Mouse (Mus musculus) hindbrain, embryonic 14.5 days (tissue): ENCODE measurements at regions not wholly inside any gene's neighbourhood (a gene's known extent, or its start where the extent isn't known, plus 50 kb on each side); places are given as distances from the start of the nearest gene placed in this dataset.

Source experiments
- ATAC-seq: fragments of 200-750 bp; cut with Nextera tagmentation; 2 replicates; pipeline ENCODE4 v1.8.0; 2017; ENCODE audit warnings: moderate number of reproducible peaks, mild to moderate bottlenecking, moderate TSS enrichment, moderate library complexity; ENCODE audit not compliant: low FRiP score
- DNase-seq: peaks from one replicate; pipeline ENCODE4 v3.0.0-alpha.2; 2015; ENCODE audit warnings: low spot score
- H3K27ac ChIP-seq: fragments of 300-500 bp; sonication (generic); 2 replicates; pipeline ENCODE4 v1.5.1; 2014; ENCODE audit warnings: mild to moderate bottlenecking, moderate library complexity
- H3K27me3 ChIP-seq: fragments of 300-500 bp; sonication (generic); 2 replicates; pipeline ENCODE4 v1.6.1; 2014; ENCODE audit warnings: mild to moderate bottlenecking, low read length, mixed read lengths; ENCODE audit not compliant: control insufficient read depth, insufficient read depth
- H3K36me3 ChIP-seq: fragments of 300-500 bp; sonication (generic); replicated peaks from 2 replicates; pipeline ENCODE4 v1.6.1; 2014; ENCODE audit not compliant: control insufficient read depth, insufficient read depth
- H3K4me1 ChIP-seq: fragments of 300-500 bp; sonication (generic); replicated peaks from 2 replicates; pipeline ENCODE4 v1.6.1; 2014; ENCODE audit warnings: antibody characterized with exemption, low read length, mixed read lengths; ENCODE audit not compliant: control insufficient read depth, insufficient read depth
- H3K4me2 ChIP-seq: fragments of 300-500 bp; sonication (generic); replicated peaks from 2 replicates; pipeline ENCODE4 v1.6.1; 2014; ENCODE audit warnings: mild to moderate bottlenecking, moderate library complexity
- H3K4me3 ChIP-seq: fragments of 300-500 bp; sonication (generic); replicated peaks from 2 replicates; pipeline ENCODE4 v1.5.1; 2014; ENCODE audit warnings: mild to moderate bottlenecking, low read length
- H3K9ac ChIP-seq: fragments of 300-500 bp; sonication (generic); 2 replicates; pipeline ENCODE4 v1.6.1; 2014
- H3K9me3 ChIP-seq: fragments of 300-500 bp; sonication (generic); 2 replicates; pipeline ENCODE4 v1.6.1; 2016; ENCODE audit warnings: low read length; ENCODE audit not compliant: control insufficient read depth
- WGBS: fragments of 180-500 bp; shearing (Covaris S2); extraction: QIAGEN DNeasy Blood & Tissue Kit; methylation state at CpG from one replicate; pipeline ENCODE4 v1.1.7; 2014; 5-methylcytosine and 5-hydroxymethylcytosine counted together

GRCm38 (mm10) chr5:73782214-73783091 lies 131.3 kb downstream of the Spata18 start:
- ATAC-seq: no peak
- Histone ChIP-seq H3K9ac (no peak overlapping the region), H3K36me3 (no peaks in the 10 kb centered on the region), H3K4me1 (peaks cover 7% of the 10 kb centered on the region), H3K27me3 (no peaks in the 10 kb centered on the region), H3K27ac (0 out of 2 replicates have a peak overlapping the region, but pooled peaks have one; percentile 41), H3K9me3 (no peaks in the 10 kb centered on the region), H3K4me3 (no peak overlapping the region), H3K4me2 (no peak overlapping the region)
- WGBS: 61% methylated on average over 15 of the region's 15 CpGs
- no peak for DNase-seq

- no peaks in the 10 kb centered on the region for H3K27me3 ChIP-seq
- H3K36me3 ChIP-seq: no peaks in the 10 kb centered on the region
- no peak overlapping the region for H3K9ac ChIP-seq
- no peaks in the 10 kb centered on the region for H3K9me3 ChIP-seq
- no peak overlapping the region for H3K4me2 ChIP-seq
- H3K27ac ChIP-seq: no peak overlapping the region
- DNase-seq (no peak), ATAC-seq (no peak)
- H3K4me3 ChIP-seq: no peak overlapping the region
- 47% methylated on average over 5 of the region's 5 CpGs for WGBS
- H3K4me1 ChIP-seq: peaks cover 7% of the 10 kb centered on the region
Measured at GRCm38 (mm10) chr5:73787275-73787674, 136.1 kb downstream of the Spata18 start.

GRCm38 (mm10) chr5:73792216-73792615 lies 141.0 kb downstream of the Spata18 start:
- Histone ChIP-seq H3K27me3 (no peaks in the 10 kb centered on the region), H3K9me3 (no peaks in the 10 kb centered on the region), H3K27ac (no peak overlapping the region), H3K4me3 (no peak overlapping the region), H3K4me2 (no peak overlapping the region), H3K4me1 (no peaks in the 10 kb centered on the region), H3K36me3 (no peaks in the 10 kb centered on the region), H3K9ac (no peak overlapping the region)
- no peak for ATAC-seq
- 74% methylated on average over 3 of the region's 3 CpGs for WGBS
- no peak for DNase-seq

- H3K36me3 ChIP-seq: no peaks in the 10 kb centered on the region
- H3K27ac ChIP-seq: no peak overlapping the region
- no peak overlapping the region for H3K9ac ChIP-seq
- H3K4me2 ChIP-seq: no peak overlapping the region
- H3K27me3 ChIP-seq: no peaks in the 10 kb centered on the region
- H3K4me3 ChIP-seq: no peak overlapping the region
- 75% methylated on average over 2 of the region's 2 CpGs for WGBS
- no peaks in the 10 kb centered on the region for H3K4me1 ChIP-seq
- H3K9me3 ChIP-seq: no peaks in the 10 kb centered on the region
- DNase-seq: no peak
- ATAC-seq: no peak
Measured at GRCm38 (mm10) chr5:73796201-73796600, 145.0 kb downstream of the Spata18 start.

GRCm38 (mm10) chr5:73797980-73798379 lies 146.8 kb downstream of the Spata18 start:
- Histone ChIP-seq H3K4me2 (no peak overlapping the region), H3K4me1 (no peaks in the 10 kb centered on the region), H3K4me3 (no peak overlapping the region), H3K36me3 (no peaks in the 10 kb centered on the region), H3K27ac (no peak overlapping the region), H3K9me3 (no peaks in the 10 kb centered on the region), H3K27me3 (no peaks in the 10 kb centered on the region), H3K9ac (no peak overlapping the region)
- ATAC-seq (no peak), DNase-seq (no peak)
- WGBS: 79% methylated on average over 3 of the region's 3 CpGs

GRCm38 (mm10) chr5:73803431-73803830 lies 152.3 kb downstream of the Spata18 start:
- ATAC-seq (no peak), DNase-seq (no peak)
- Histone ChIP-seq H3K4me2 (no peak overlapping the region), H3K27me3 (no peaks in the 10 kb centered on the region), H3K36me3 (no peaks in the 10 kb centered on the region), H3K9me3 (no peaks in the 10 kb centered on the region), H3K4me1 (no peaks in the 10 kb centered on the region), H3K27ac (no peak overlapping the region), H3K4me3 (no peak overlapping the region), H3K9ac (no peak overlapping the region)
- WGBS: 95% methylated on average over 1 of the region's 1 CpGs

- no peak for ATAC-seq
- Histone ChIP-seq H3K4me1 (no peaks in the 10 kb centered on the region), H3K36me3 (no peaks in the 10 kb centered on the region), H3K27ac (no peak overlapping the region), H3K9me3 (no peaks in the 10 kb centered on the region), H3K27me3 (no peaks in the 10 kb centered on the region), H3K4me2 (no peak overlapping the region), H3K4me3 (no peak overlapping the region), H3K9ac (no peak overlapping the region)
- WGBS: 72% methylated on average over 4 of the region's 4 CpGs
- no peak for DNase-seq
Measured at GRCm38 (mm10) chr5:73804556-73805230, 153.5 kb downstream of the Spata18 start.

- Histone ChIP-seq H3K4me3 (no peak overlapping the region), H3K36me3 (no peaks in the 10 kb centered on the region), H3K9ac (no peak overlapping the region), H3K9me3 (peaks cover 14% of the 10 kb centered on the region; the same call in 1 of the 2 replicates), H3K4me2 (no peak overlapping the region), H3K27me3 (no peaks in the 10 kb centered on the region), H3K27ac (no peak overlapping the region), H3K4me1 (no peaks in the 10 kb centered on the region)
- WGBS: 89% methylated on average over 3 of the region's 3 CpGs
- no peak for ATAC-seq
- no peak for DNase-seq
Measured at GRCm38 (mm10) chr5:73810660-73811059, 159.5 kb downstream of the Spata18 start.

GRCm38 (mm10) chr5:73811094-73811521 lies 159.9 kb downstream of the Spata18 start:
- Histone ChIP-seq H3K9ac (no peak overlapping the region), H3K4me2 (no peak overlapping the region), H3K27ac (no peak overlapping the region), H3K4me1 (no peaks in the 10 kb centered on the region), H3K4me3 (no peak overlapping the region), H3K36me3 (no peaks in the 10 kb centered on the region), H3K9me3 (peaks cover 16% of the 10 kb centered on the region; the same call in 1 of the 2 replicates), H3K27me3 (no peaks in the 10 kb centered on the region)
- DNase-seq (no peak), ATAC-seq (no peak)
- 81% methylated on average over 3 of the region's 3 CpGs for WGBS
